Mouse (Mus musculus) MN1 (cell line): ENCODE measurements around the gene Ptcd3.
A peak's percentile ranks its signal among the peaks of the same experiment; 100 is the strongest.
"Not testable (repeated sequence)": the region's sequence is repeated elsewhere in the genome, so short reads cannot be mapped to it uniquely, and the experiment has no call there.

Source experiments
- DNase-seq: peaks from one replicate; pipeline ENCODE4 v3.0.0-alpha.2; 2016; ENCODE audit warnings: low spot score

Gene Ptcd3

DNA sequence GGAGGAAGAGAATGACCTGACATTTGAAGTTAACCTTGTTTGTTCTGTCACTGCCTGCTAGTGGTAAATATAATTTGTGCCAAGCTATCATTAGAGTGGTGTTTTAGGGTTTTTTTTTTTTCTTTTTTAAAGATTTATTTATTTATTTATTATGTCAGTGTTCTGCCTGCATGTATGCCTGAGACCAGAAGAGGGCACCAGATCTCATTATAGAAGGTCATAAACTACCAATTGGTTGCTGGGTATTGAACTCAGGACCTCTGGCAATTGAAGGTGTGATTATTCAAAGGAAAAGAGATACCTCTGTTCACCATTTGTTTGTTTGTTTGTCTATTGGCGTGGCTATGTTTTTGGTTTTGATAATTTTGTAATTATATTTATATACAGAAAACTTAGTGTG lies 39.7 kb downstream of the Ptcd3 start:
- DNase-seq: peak; percentile 11

DNA sequence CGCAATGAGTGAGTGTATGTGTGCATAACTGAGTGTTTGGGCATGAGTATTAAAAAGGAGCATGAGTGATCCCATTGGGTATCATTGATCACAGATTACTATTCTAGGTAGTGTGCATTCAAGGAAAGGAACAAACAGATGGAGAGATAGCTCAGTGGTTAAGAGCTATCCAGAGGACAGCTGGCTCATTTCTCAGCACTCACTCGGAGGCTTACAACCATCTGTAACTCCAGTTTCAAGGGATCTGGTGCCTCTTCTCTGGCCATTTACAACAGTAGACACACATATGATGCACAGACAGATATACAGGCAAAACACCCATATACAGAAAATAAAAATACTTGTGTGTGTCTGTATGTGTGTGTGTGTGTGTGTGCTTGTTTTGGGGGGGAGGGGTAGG lies 40.8 kb downstream of the Ptcd3 start:
- DNase-seq: no peak

DNA sequence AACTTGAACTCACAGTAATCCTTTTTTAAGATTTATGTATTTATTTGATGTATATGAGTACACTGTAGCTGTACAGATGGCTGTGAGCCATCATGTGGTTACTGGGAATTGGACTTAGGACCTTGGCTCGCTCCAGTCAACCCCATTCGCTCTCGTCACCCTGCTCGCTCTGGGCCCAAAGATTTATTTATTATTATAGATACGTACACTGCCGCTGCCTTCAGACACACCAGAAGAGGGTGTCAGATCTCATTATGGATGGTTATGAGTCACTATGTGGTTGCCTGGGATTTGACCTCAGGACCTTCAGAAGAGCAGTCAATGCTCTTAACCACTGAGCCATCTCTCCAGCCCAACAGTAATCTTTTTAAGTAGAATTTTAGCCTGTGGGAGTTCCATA lies 61.6 kb downstream of the Ptcd3 start:
- DNase-seq: not testable (repeated sequence)

DNA sequence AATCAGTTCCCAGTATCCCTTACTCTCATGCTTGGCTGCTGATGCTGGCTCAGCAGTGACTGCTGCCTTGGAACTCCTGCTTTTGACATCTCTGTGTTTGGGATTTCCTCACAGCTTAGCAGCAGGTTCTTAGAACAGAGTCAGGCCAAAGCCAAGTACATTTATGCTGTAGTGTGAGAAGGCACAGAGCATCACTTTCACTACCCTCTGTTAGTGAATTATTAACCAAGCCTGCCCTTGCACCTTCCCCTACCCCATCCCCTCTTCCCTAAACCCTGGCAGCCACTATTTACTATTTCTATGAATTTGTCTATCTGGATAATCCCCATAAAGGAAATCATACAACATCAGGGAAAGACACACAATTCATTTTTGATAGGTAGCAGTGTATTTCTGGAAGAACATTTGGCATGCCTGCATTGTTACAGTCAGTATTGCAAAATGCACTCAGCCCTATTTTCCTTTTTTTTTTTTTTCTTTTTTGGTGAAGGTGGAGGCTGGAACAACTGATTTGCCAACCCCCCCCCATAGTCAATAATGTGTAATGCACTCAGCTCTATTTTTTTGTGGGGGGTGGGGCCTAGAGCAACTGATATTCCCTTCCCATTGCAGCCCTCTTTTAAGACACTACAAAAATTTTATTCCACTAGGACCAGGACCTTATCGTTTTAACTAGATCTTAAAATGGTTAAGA lies 67.8 kb downstream of the Ptcd3 start:
- DNase-seq: no peak

DNA sequence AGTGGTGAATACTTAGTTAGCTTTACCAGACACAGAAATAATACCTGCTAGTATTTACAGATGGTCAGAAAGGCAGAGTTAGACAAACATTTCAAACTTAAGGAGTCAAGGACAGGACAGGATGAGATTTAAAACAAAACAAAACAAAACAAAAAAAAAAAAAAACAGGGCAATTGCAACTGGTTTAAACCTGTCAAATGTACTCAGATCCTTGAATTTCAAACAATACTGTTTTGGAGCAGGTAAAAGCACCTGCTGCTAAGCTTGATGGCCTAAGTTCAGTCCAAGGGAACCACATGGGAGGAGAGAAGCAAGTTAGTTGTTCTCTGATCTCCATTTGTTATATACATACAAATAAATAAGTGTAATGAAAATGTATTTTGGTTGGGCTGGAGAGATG lies 68.7 kb downstream of the Ptcd3 start:
- DNase-seq: no peak

DNA sequence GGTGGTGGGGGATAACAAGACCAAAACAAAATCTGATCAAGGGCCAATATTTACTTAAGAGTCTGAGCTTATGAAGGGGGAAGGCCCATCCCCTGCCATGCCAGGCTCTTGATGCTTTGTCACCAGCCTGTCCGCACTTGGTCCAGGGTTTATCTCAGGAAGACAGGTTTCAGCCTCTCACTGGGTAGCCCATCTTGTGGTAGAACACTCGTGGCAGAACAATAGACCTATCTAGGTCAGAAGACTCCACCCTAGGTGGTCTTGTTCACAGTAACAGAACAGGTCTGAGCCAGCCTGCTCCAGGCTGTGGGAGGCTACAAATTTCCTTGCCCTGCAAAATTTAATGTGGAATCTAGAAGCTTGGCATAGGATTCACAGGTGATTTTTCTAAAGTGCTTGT lies 71.7 kb downstream of the Ptcd3 start:
- DNase-seq: no peak

DNA sequence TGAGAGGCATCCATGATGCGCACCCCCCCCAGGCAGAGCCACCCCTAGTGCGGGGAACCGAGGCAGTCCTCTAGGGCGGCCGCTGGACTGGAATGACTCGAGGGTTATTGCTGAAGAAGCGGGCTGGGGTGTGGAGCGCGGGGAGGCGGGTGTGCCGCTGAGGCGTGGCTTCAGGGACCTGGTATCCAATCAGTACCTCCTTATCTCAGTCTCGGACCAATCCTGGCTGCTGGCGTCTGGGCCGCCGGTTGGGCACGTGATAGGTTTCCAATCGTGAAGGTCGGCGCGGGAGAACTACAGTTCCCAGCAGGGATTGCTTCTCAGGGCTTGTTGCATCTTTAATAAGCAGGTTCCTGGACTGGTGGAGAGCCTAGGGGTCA lies 77.0 kb downstream of the Ptcd3 start:
- peak; percentile 95 for DNase-seq

DNA sequence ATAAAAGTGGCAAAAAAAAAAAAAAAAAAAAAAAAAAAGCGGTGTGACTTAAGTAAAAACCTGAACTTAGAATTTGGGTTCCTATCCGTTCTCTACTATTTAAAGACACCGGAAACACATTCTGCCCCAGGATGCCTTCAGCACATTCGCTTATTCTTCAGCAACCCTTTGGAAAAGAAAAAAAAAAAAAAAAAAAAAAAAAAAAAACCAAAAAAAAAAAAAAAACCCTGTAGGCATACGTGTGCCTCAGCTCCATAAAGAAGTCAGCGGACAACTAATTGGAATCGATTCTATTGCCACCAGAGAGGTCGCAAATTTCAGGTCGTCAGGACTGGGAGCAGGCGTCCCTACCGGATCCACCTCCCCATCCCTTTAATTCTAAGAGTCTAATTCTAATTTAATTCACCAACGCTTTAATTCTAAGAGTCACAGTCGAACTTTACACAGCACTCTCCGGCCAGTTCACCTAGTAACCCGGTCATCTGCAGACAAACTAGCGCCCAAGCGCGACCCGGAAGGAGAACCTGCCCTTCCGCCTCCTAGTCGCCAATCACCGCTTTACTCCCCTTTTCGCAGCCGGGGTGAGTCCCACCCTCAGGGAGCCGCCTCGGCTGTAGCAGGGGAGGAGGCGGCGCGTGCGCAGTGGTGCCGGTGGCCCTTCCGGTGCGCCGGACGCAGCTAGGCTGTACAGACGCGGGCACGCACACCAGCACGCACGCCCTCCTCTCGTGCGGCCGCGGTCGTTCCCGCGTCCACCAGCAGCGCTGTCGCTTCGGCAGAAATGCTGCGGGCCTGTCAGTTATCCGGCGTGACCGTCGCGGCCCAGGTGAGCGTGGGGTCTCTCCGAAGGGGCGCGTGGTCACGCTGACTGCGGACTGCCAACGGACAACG lies 77.6 kb downstream of the Ptcd3 start, which contains the start of gene Immt:
Immt (plus strand) TSS at position 642 of the 891 bp plus-strand sequence.
- DNase-seq: peak; percentile 97
